Mouse (Mus musculus) adrenal gland (tissue): ENCODE results near the gene Mturn.

Experiments
- intact Hi-C: fragments of 180-260 bp; cut with DNase I; formaldehyde crosslinking; loops from one replicate; pipeline ENCODE4 v1.15.1; 2025
- long read RNA-seq, 2 experiments: library from polyadenylated mRNA; unstranded; transcript quantifications; one replicate each; pipeline ENCODE4 v2.0.0; 2020; ENCODE audit warnings: borderline replicate concordance in 1 of 2; ENCODE audit not compliant: insufficient replicate concordance in 1 of 2

Mturn gene
- long read RNA-seq, experiment 1, full-length matches to known transcripts = 2 of 5 reads
- long read RNA-seq, experiment 1, partial matches to known transcripts = 0 of 5 reads
- long read RNA-seq, experiment 1, other reads (novel, unspliced or antisense) = 3 of 5 reads
- long read RNA-seq, experiment 2, full-length matches to known transcripts = 3 of 8 reads
- long read RNA-seq, experiment 2, partial matches to known transcripts = 0 of 8 reads
- long read RNA-seq, experiment 2, other reads (novel, unspliced or antisense) = 5 of 8 reads

- intact Hi-C loops = loop anchor here (5.0 kb wide), 1 partner anchor 84 kb away; the partner anchor contains the start of genes Fkbp14 and Plekha8
These were observed at the start of gene Mturn for GRCm38 (mm10) chr6:54680891-54681745. Gene Mturn (plus strand): TSS chr6:54681624.

GRCm38 (mm10) chr6:54639877-54640276 is 41.5 kb upstream of the Mturn start:
- intact Hi-C loops = no loop called here

- intact Hi-C loops = no loop called here
These were observed 39.5 kb upstream of the Mturn start for GRCm38 (mm10) chr6:54641953-54642352.

GRCm38 (mm10) chr6:54643181-54643580 is 38.2 kb upstream of the Mturn start:
- intact Hi-C loops = no loop called here

- intact Hi-C loops = no loop called here
These were observed 25.8 kb upstream of the Mturn start for GRCm38 (mm10) chr6:54655471-54656095.

GRCm38 (mm10) chr6:54657861-54658260 is 23.6 kb upstream of the Mturn start:
- intact Hi-C loops = no loop called here

- intact Hi-C loops = no loop called here
These were observed 11.6 kb upstream of the Mturn start for GRCm38 (mm10) chr6:54669868-54670267.

- intact Hi-C loops = no loop called here
These were observed 8.5 kb upstream of the Mturn start for GRCm38 (mm10) chr6:54672901-54673300.

GRCm38 (mm10) chr6:54679686-54680085 is 1.7 kb upstream of the Mturn start:
- intact Hi-C loops = loop anchor here (5.0 kb wide), 1 partner anchor 82 kb away; the partner anchor contains the start of genes Fkbp14 and Plekha8

GRCm38 (mm10) chr6:54681746-54682428 is 463 bp downstream of the Mturn start:
- intact Hi-C loops = loop anchor here (5.0 kb wide), 1 partner anchor 85 kb away; the partner anchor contains the start of genes Fkbp14 and Plekha8

GRCm38 (mm10) chr6:54684085-54684484 is 2.7 kb downstream of the Mturn start:
- intact Hi-C loops = loop anchor here (5.0 kb wide), 1 partner anchor 87 kb away; the partner anchor contains the start of genes Fkbp14 and Plekha8

- intact Hi-C loops = no loop called here
These were observed 3.7 kb downstream of the Mturn start for GRCm38 (mm10) chr6:54685103-54685502.

- intact Hi-C loops = no loop called here
These were observed 4.4 kb downstream of the Mturn start for GRCm38 (mm10) chr6:54685716-54686395.

GRCm38 (mm10) chr6:54686946-54687737 is 5.7 kb downstream of the Mturn start:
- intact Hi-C loops = no loop called here

GRCm38 (mm10) chr6:54688467-54689323 is 7.3 kb downstream of the Mturn start:
- intact Hi-C loops = no loop called here

GRCm38 (mm10) chr6:54689686-54690085 is 8.3 kb downstream of the Mturn start:
- intact Hi-C loops = no loop called here

- intact Hi-C loops = no loop called here
These were observed 9.4 kb downstream of the Mturn start for GRCm38 (mm10) chr6:54690838-54691237.

- intact Hi-C loops = no loop called here
These were observed 10.1 kb downstream of the Mturn start for GRCm38 (mm10) chr6:54691368-54692116.
